Mouse (Mus musculus): ENCODE data around the gene Acsl6. TPM values are rescaled to one million over a fixed set of nuclear protein-coding genes. Genes with fewer than 3 reads are reported as not detected.

Gene Acsl6
- polyA plus RNA-seq, 1 experiment from 2014 or later: 1.3 TPM

DNA sequence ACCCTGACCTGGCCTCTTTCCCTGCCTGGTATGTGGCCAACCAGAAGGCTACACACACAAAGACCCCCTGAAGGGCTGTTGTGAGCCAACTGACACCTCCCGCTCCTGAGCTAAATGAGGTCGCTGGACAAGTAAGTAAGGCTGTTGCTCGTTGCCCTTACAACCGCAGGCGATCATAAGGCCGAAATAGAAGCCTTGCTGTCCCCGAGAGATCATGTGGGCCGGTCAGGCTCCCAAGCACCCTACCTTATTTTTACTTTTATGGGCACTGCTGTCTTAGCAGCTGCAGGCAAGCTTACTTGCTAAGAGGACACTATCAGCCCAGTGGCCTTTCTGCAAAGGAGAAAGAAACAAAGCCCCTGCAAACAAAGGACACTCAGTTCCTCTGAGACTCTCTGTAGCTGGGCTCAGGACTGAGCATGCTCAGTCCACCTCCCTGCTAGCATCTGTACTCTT lies 49.6 kb downstream of the Acsl6 start:
- H3K27me3 ChIP-seq (ENCODE audit: control insufficient read depth, insufficient read depth, low read length): no peaks in the 10 kb centered on the region
- no peaks in the 10 kb centered on the region for H3K9me3 ChIP-seq (ENCODE audit: control insufficient read depth, low read length)
- H3K4me1 ChIP-seq (ENCODE audit: control insufficient read depth, insufficient read depth, low read length): no peaks in the 10 kb centered on the region
- no peaks in the 10 kb centered on the region for H3K36me3 ChIP-seq (ENCODE audit: control insufficient read depth, insufficient read depth, low read length)
- ATAC-seq (ENCODE audit: low FRiP score, low TSS enrichment): no peak
- H3K4me2 ChIP-seq (replicated peaks; ENCODE audit: low read depth, low read length): no peak overlapping the region
- no peak overlapping the region for H3K9ac ChIP-seq (ENCODE audit: low read depth, low read length)
- WGBS: 25% methylated on average over 8 of the region's 8 CpGs
- no peak overlapping the region for H3K4me3 ChIP-seq (ENCODE audit: low read length)
- no peak overlapping the region for H3K27ac ChIP-seq (ENCODE audit: low read depth, low read length)

DNA sequence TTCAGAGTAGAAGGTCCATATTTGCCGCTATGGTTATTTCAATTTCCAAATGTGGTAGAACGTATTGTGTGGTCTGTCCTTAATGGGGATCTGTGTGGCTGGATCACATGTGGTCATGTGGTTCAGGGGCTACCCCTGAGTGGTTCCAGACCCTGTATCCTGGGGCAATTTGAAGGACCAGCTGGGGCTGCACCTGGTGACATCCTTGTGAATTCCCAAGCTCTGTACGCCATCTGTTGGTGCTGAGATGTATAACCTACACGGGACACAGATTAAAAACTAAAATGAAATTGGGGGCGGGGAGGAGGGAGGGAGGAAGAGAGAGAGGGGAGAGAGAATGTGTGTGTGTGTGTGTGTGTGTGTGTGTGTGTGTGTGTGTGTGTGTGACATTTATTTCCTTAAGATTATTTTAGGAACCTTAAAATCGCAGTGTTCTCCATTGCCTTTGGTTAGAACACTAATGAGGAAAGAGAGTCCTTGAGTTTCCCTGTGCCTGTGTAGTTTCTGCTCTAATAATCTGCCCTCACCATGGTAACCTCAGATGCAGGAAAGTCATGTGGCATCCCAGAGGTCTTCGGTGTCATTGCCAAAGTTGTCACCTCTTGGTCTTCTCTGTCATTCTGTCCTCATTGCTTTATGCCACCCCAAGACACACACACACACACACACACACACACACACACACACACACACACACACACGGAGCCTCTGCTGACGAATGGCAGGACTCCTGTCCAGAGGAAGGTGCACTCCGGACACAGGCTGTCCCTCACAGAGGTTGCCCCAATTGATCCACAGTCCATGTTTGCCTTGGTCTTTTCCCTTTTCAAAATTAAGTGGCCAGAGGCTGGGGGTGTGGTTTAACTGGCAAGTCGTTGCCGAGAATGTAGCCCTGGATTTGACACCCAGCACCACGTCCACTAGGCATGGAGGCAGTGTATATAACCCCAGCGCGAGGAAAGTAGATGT lies 51.3 kb downstream of the Acsl6 start:
- Histone ChIP-seq H3K4me3 (ENCODE audit: low read length) (no peak overlapping the region), H3K27ac (ENCODE audit: low read depth, low read length) (no peak overlapping the region), H3K36me3 (ENCODE audit: control insufficient read depth, insufficient read depth, low read length) (no peaks in the 10 kb centered on the region), H3K4me2 (replicated peaks; ENCODE audit: low read depth, low read length) (no peak overlapping the region), H3K9me3 (ENCODE audit: control insufficient read depth, low read length) (no peaks in the 10 kb centered on the region), H3K4me1 (ENCODE audit: control insufficient read depth, insufficient read depth, low read length) (no peaks in the 10 kb centered on the region), H3K27me3 (ENCODE audit: control insufficient read depth, insufficient read depth, low read length) (no peaks in the 10 kb centered on the region), H3K9ac (ENCODE audit: low read depth, low read length) (no peak overlapping the region)
- ATAC-seq (ENCODE audit: low FRiP score, low TSS enrichment): no peak
- 54% methylated on average over 15 of the region's 15 CpGs for WGBS

- H3K4me3 ChIP-seq (ENCODE audit: low read length): no peak overlapping the region
- no peaks in the 10 kb centered on the region for H3K27me3 ChIP-seq (ENCODE audit: control insufficient read depth, insufficient read depth, low read length)
- no peaks in the 10 kb centered on the region for H3K36me3 ChIP-seq (ENCODE audit: control insufficient read depth, insufficient read depth, low read length)
- H3K4me1 ChIP-seq (ENCODE audit: control insufficient read depth, insufficient read depth, low read length): no peaks in the 10 kb centered on the region
- 68% methylated on average over 7 of the region's 7 CpGs for WGBS
- H3K9ac ChIP-seq (ENCODE audit: low read depth, low read length): no peak overlapping the region
- no peak overlapping the region for H3K27ac ChIP-seq (ENCODE audit: low read depth, low read length)
- H3K4me2 ChIP-seq (replicated peaks; ENCODE audit: low read depth, low read length): no peak overlapping the region
- ATAC-seq (ENCODE audit: low FRiP score, low TSS enrichment): no peak
- no peaks in the 10 kb centered on the region for H3K9me3 ChIP-seq (ENCODE audit: control insufficient read depth, low read length)
These were observed 52.0 kb downstream of the Acsl6 start for GRCm38 (mm10) chr11:54355564-54355955.

- no peak overlapping the region for H3K9ac ChIP-seq (ENCODE audit: low read depth, low read length)
- no peaks in the 10 kb centered on the region for H3K9me3 ChIP-seq (ENCODE audit: control insufficient read depth, low read length)
- ATAC-seq (ENCODE audit: low FRiP score, low TSS enrichment): no peak
- H3K4me2 ChIP-seq (replicated peaks; ENCODE audit: low read depth, low read length): no peak overlapping the region
- H3K4me1 ChIP-seq (ENCODE audit: control insufficient read depth, insufficient read depth, low read length): no peaks in the 10 kb centered on the region
- H3K27me3 ChIP-seq (ENCODE audit: control insufficient read depth, insufficient read depth, low read length): no peaks in the 10 kb centered on the region
- H3K27ac ChIP-seq (ENCODE audit: low read depth, low read length): no peak overlapping the region
- 61% methylated on average over 4 of the region's 4 CpGs for WGBS
- no peaks in the 10 kb centered on the region for H3K36me3 ChIP-seq (ENCODE audit: control insufficient read depth, insufficient read depth, low read length)
- no peak overlapping the region for H3K4me3 ChIP-seq (ENCODE audit: low read length)
These were observed 53.1 kb downstream of the Acsl6 start for GRCm38 (mm10) chr11:54356676-54357075.

GRCm38 (mm10) chr11:54372553-54372952 lies 69.0 kb downstream of the Acsl6 start:
- H3K4me1 ChIP-seq (ENCODE audit: control insufficient read depth, insufficient read depth, low read length): no peaks in the 10 kb centered on the region
- no peak overlapping the region for H3K27ac ChIP-seq (ENCODE audit: low read depth, low read length)
- no peak overlapping the region for H3K9ac ChIP-seq (ENCODE audit: low read depth, low read length)
- H3K4me2 ChIP-seq (replicated peaks; ENCODE audit: low read depth, low read length): no peak overlapping the region
- no peaks in the 10 kb centered on the region for H3K9me3 ChIP-seq (ENCODE audit: control insufficient read depth, low read length)
- no peak overlapping the region for H3K4me3 ChIP-seq (ENCODE audit: low read length)
- ATAC-seq (ENCODE audit: low FRiP score, low TSS enrichment): no peak
- H3K36me3 ChIP-seq (ENCODE audit: control insufficient read depth, insufficient read depth, low read length): no peaks in the 10 kb centered on the region
- no peaks in the 10 kb centered on the region for H3K27me3 ChIP-seq (ENCODE audit: control insufficient read depth, insufficient read depth, low read length)

- ATAC-seq (ENCODE audit: low FRiP score, low TSS enrichment): no peak
- 65% methylated on average over 8 of the region's 8 CpGs for WGBS
- no peak overlapping the region for H3K9ac ChIP-seq (ENCODE audit: low read depth, low read length)
- H3K36me3 ChIP-seq (ENCODE audit: control insufficient read depth, insufficient read depth, low read length): no peaks in the 10 kb centered on the region
- no peaks in the 10 kb centered on the region for H3K4me1 ChIP-seq (ENCODE audit: control insufficient read depth, insufficient read depth, low read length)
- H3K4me3 ChIP-seq (ENCODE audit: low read length): no peak overlapping the region
- H3K4me2 ChIP-seq (replicated peaks; ENCODE audit: low read depth, low read length): no peak overlapping the region
- H3K27ac ChIP-seq (ENCODE audit: low read depth, low read length): no peak overlapping the region
- no peaks in the 10 kb centered on the region for H3K27me3 ChIP-seq (ENCODE audit: control insufficient read depth, insufficient read depth, low read length)
- no peaks in the 10 kb centered on the region for H3K9me3 ChIP-seq (ENCODE audit: control insufficient read depth, low read length)
These were observed 86.8 kb downstream of the Acsl6 start for GRCm38 (mm10) chr11:54390386-54390785.

- 88% methylated on average over 4 of the region's 4 CpGs for WGBS
These were observed 87.7 kb downstream of the Acsl6 start for GRCm38 (mm10) chr11:54391326-54391725.

DNA sequence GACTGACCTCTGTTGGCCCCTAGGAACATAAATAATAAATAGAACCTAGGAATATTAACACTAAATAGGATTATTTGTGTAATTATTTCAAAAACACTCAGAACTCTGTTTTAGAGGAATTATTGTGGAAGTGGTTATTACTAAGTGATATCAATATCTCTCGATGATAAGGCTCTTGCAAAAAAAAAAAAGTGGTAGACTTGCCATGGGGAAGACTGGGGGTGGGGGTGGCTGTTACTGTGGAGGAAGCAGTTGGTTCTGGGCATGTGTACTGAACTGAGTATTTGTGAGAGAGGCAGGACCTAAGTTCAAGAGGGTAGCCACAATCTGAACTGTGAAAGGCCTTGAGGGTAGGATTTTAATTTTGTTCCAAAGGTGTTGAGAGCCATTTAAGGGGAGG lies 93.1 kb downstream of the Acsl6 start:
- Histone ChIP-seq H3K27ac (ENCODE audit: low read depth, low read length) (no peak overlapping the region), H3K9me3 (ENCODE audit: control insufficient read depth, low read length) (no peaks in the 10 kb centered on the region), H3K4me2 (replicated peaks; ENCODE audit: low read depth, low read length) (no peak overlapping the region), H3K27me3 (ENCODE audit: control insufficient read depth, insufficient read depth, low read length) (no peaks in the 10 kb centered on the region), H3K36me3 (ENCODE audit: control insufficient read depth, insufficient read depth, low read length) (no peaks in the 10 kb centered on the region), H3K9ac (ENCODE audit: low read depth, low read length) (no peak overlapping the region), H3K4me1 (ENCODE audit: control insufficient read depth, insufficient read depth, low read length) (no peaks in the 10 kb centered on the region), H3K4me3 (ENCODE audit: low read length) (no peak overlapping the region)
- WGBS: 86% methylated on average over 1 of the region's 1 CpGs
- ATAC-seq (ENCODE audit: low FRiP score, low TSS enrichment): no peak

More at GRCm38 (mm10) chr11:54391326-54391725, 87.7 kb downstream of the Acsl6 start:
- Histone ChIP-seq H3K4me3 (ENCODE audit: low read length) (no peak overlapping the region), H3K4me2 (replicated peaks; ENCODE audit: low read depth, low read length) (no peak overlapping the region), H3K27ac (ENCODE audit: low read depth, low read length) (no peak overlapping the region), H3K4me1 (ENCODE audit: control insufficient read depth, insufficient read depth, low read length) (no peaks in the 10 kb centered on the region), H3K27me3 (ENCODE audit: control insufficient read depth, insufficient read depth, low read length) (no peaks in the 10 kb centered on the region), H3K36me3 (ENCODE audit: control insufficient read depth, insufficient read depth, low read length) (no peaks in the 10 kb centered on the region), H3K9me3 (ENCODE audit: control insufficient read depth, low read length) (no peaks in the 10 kb centered on the region), H3K9ac (ENCODE audit: low read depth, low read length) (no peak overlapping the region)
- ATAC-seq (ENCODE audit: low FRiP score, low TSS enrichment): no peak

- no peaks in the 10 kb centered on the region for H3K27me3 ChIP-seq (ENCODE audit: control insufficient read depth, insufficient read depth, low read length)
- ATAC-seq (ENCODE audit: low FRiP score, low TSS enrichment): no peak
- no peak overlapping the region for H3K4me3 ChIP-seq (ENCODE audit: low read length)
- H3K9me3 ChIP-seq (ENCODE audit: control insufficient read depth, low read length): no peaks in the 10 kb centered on the region
- no peak overlapping the region for H3K9ac ChIP-seq (ENCODE audit: low read depth, low read length)
- no peaks in the 10 kb centered on the region for H3K4me1 ChIP-seq (ENCODE audit: control insufficient read depth, insufficient read depth, low read length)
- no peak overlapping the region for H3K4me2 ChIP-seq (replicated peaks; ENCODE audit: low read depth, low read length)
- no peaks in the 10 kb centered on the region for H3K36me3 ChIP-seq (ENCODE audit: control insufficient read depth, insufficient read depth, low read length)
- H3K27ac ChIP-seq (ENCODE audit: low read depth, low read length): no peak overlapping the region
- 82% methylated on average over 4 of the region's 4 CpGs for WGBS
These were observed 94.5 kb downstream of the Acsl6 start for GRCm38 (mm10) chr11:54398058-54398457.

Data from kidney, embryonic 14.5 days (tissue).